Mouse (Mus musculus): ENCODE results near the gene Ckap4. TPM values are rescaled to one million over a fixed set of nuclear protein-coding genes. Genes with fewer than 3 reads are reported as not detected.

Gene Ckap4
- 10 to 100 TPM; 40.1 to 42.1 TPM for total RNA-seq (2021)

- intact Hi-C loops (cut with DNase I), result loop anchor here (5.0 kb wide), 2 partner anchors 43 to 88 kb away; partner anchors contain the start of genes Polr3b and Tcp11l2
- peak; percentile 25 to 88 for DNase-seq (ENCODE audit: extremely low spot score in 1 of 2, low spot score in 2 of 2)
Observed at GRCm38 (mm10) chr10:84533912-84534671, at the start of gene Ckap4. Ckap4 (minus strand) TSS chr10:84534062.

- peak in 1 of 2 experiments; percentile 34 for DNase-seq (ENCODE audit: extremely low spot score in 1 of 2, low spot score in 2 of 2)
- intact Hi-C loops (cut with DNase I), result no loop called here
Observed at GRCm38 (mm10) chr10:84582236-84582635, 48.4 kb upstream of the Ckap4 start.

GRCm38 (mm10) chr10:84581191-84581590, 47.3 kb upstream of the Ckap4 start:
- intact Hi-C loops (cut with DNase I), result no loop called here
- no peak for DNase-seq (ENCODE audit: extremely low spot score in 1 of 2, low spot score in 2 of 2)

- intact Hi-C loops (cut with DNase I), result loop anchor here (5.0 kb wide), 2 partner anchors 43 to 47 kb away; partner anchors contain the start of genes Ckap4 and Polr3b
Observed at GRCm38 (mm10) chr10:84579527-84579926, 45.7 kb upstream of the Ckap4 start.

GRCm38 (mm10) chr10:84578738-84579137, 44.9 kb upstream of the Ckap4 start:
- no peak for DNase-seq (ENCODE audit: extremely low spot score in 1 of 2, low spot score in 2 of 2)
- intact Hi-C loops (cut with DNase I), result loop anchor here (5.0 kb wide), 2 partner anchors 44 to 46 kb away; partner anchors contain the start of genes Ckap4 and Polr3b

More at GRCm38 (mm10) chr10:84579527-84579926, 45.7 kb upstream of the Ckap4 start:
- DNase-seq (ENCODE audit: extremely low spot score in 1 of 2, low spot score in 2 of 2), result no peak

GRCm38 (mm10) chr10:84577071-84577727, 43.3 kb upstream of the Ckap4 start:
- intact Hi-C loops (cut with DNase I), result loop anchor here (5.0 kb wide), 2 partner anchors 45 kb away; partner anchors contain the start of genes Ckap4 and Polr3b
- DNase-seq (ENCODE audit: extremely low spot score in 1 of 2, low spot score in 2 of 2), result peak; percentile 37 to 90

- intact Hi-C loops (cut with DNase I), result loop anchor here (5.0 kb wide), 2 partner anchors 44 to 46 kb away; partner anchors contain the start of genes Ckap4 and Polr3b
Observed at GRCm38 (mm10) chr10:84576395-84577070, 42.7 kb upstream of the Ckap4 start, which contains the start of gene Tcp11l2. Tcp11l2 (plus strand) TSS chr10:84576626.

GRCm38 (mm10) chr10:84576029-84576394, 42.1 kb upstream of the Ckap4 start:
- DNase-seq (ENCODE audit: extremely low spot score in 1 of 2, low spot score in 2 of 2), result no peak
- intact Hi-C loops (cut with DNase I), result loop anchor here (5.0 kb wide), 2 partner anchors 44 to 46 kb away; partner anchors contain the start of genes Ckap4 and Polr3b

More at GRCm38 (mm10) chr10:84576395-84577070, 42.7 kb upstream of the Ckap4 start, which contains the start of gene Tcp11l2:
- peak; percentile 87 to 94 for DNase-seq (ENCODE audit: extremely low spot score in 1 of 2, low spot score in 2 of 2)

GRCm38 (mm10) chr10:84573671-84574420, 40.0 kb upstream of the Ckap4 start:
- no peak for DNase-seq (ENCODE audit: extremely low spot score in 1 of 2, low spot score in 2 of 2)
- intact Hi-C loops (cut with DNase I), result no loop called here

- no peak for DNase-seq (ENCODE audit: extremely low spot score in 1 of 2, low spot score in 2 of 2)
- intact Hi-C loops (cut with DNase I), result no loop called here
Observed at GRCm38 (mm10) chr10:84571052-84571639, 37.3 kb upstream of the Ckap4 start.

- intact Hi-C loops (cut with DNase I), result no loop called here
- no peak for DNase-seq (ENCODE audit: extremely low spot score in 1 of 2, low spot score in 2 of 2)
Observed at GRCm38 (mm10) chr10:84564427-84564826, 30.6 kb upstream of the Ckap4 start.

GRCm38 (mm10) chr10:84562567-84563554, 29.0 kb upstream of the Ckap4 start:
- peak in 1 of 2 experiments; percentile 28 for DNase-seq (ENCODE audit: extremely low spot score in 1 of 2, low spot score in 2 of 2)
- intact Hi-C loops (cut with DNase I), result no loop called here

GRCm38 (mm10) chr10:84562121-84562520, 28.3 kb upstream of the Ckap4 start:
- intact Hi-C loops (cut with DNase I), result no loop called here
- DNase-seq (ENCODE audit: extremely low spot score in 1 of 2, low spot score in 2 of 2), result no peak

GRCm38 (mm10) chr10:84559986-84560385, 26.1 kb upstream of the Ckap4 start:
- intact Hi-C loops (cut with DNase I), result no loop called here
- no peak for DNase-seq (ENCODE audit: extremely low spot score in 1 of 2, low spot score in 2 of 2)

GRCm38 (mm10) chr10:84558511-84558910, 24.6 kb upstream of the Ckap4 start:
- intact Hi-C loops (cut with DNase I), result no loop called here
- no peak for DNase-seq (ENCODE audit: extremely low spot score in 1 of 2, low spot score in 2 of 2)

- intact Hi-C loops (cut with DNase I), result no loop called here
- no peak for DNase-seq (ENCODE audit: extremely low spot score in 1 of 2, low spot score in 2 of 2)
Observed at GRCm38 (mm10) chr10:84556120-84556519, 22.3 kb upstream of the Ckap4 start.

Data from left cerebral cortex, postnatal 10 days (tissue).